Mouse (Mus musculus) lung, adult 2 months (tissue): ENCODE measurements around the gene Cacna1f.

ENCODE experiments used
- CTCF ChIP-seq: fragments of 200-500 bp; IDR thresholded peaks from 2 replicates; pipeline ENCODE4 v1.5.1; 2011; ENCODE audit warnings: mild to moderate bottlenecking, low read length, control low read depth; ENCODE audit not compliant: insufficient read depth
- POLR2A ChIP-seq: fragments of 200-500 bp; IDR thresholded peaks from 2 replicates; pipeline ENCODE4 v1.6.1; 2011; ENCODE audit warnings: low read depth, mild to moderate bottlenecking, control low read depth, low read length, borderline replicate concordance; ENCODE audit errors: extremely low read depth

GRCm38 (mm10) chrX:7574087-7574884 is 32.6 kb upstream of the Cacna1f start, which contains the start of gene Ppp1r3f:
- TF ChIP-seq POLR2A, result no peak
- TF ChIP-seq CTCF, result no peak
